Mouse (Mus musculus): Measurements from ENCODE around the gene Zfp740. TPM values are rescaled to one million over a fixed set of nuclear protein-coding genes. Genes with fewer than 3 reads are reported as not detected.
A peak's percentile ranks its signal among the peaks of the same experiment; 100 is the strongest.

Zfp740 gene
- polyA plus RNA-seq, 1 experiment from 2014 or later = 17.1 TPM

GRCm38 (mm10) chr15:102231748-102232147 is 28.7 kb downstream of the Zfp740 start, which contains the start of gene Itgb7:
Gene Itgb7 (minus strand): TSS chr15:102231944.
- Histone ChIP-seq H3K36me3 (ENCODE audit: control insufficient read depth, insufficient read depth) (no peaks in the 10 kb centered on the region), H3K4me3 (ENCODE audit: low read depth, low read length) (peak within 1 kb of the TSS; percentile 29), H3K27ac (ENCODE audit: low read length) (no peak within 1 kb of the TSS), H3K9ac (ENCODE audit: low read depth, low read length) (no peak within 1 kb of the TSS), H3K4me2 (ENCODE audit: low read depth, low read length) (peak within 1 kb of the TSS; percentile 47), H3K9me3 (replicated peaks; ENCODE audit: control insufficient read depth, low read length) (no peaks in the 10 kb centered on the region), H3K4me1 (ENCODE audit: control insufficient read depth, low read depth, low read length) (peaks cover 33% of the 10 kb centered on the region), H3K27me3 (ENCODE audit: control insufficient read depth, insufficient read depth, low read depth, low read length) (no peaks in the 10 kb centered on the region)
- peak; percentile 92 for ATAC-seq (ENCODE audit: low read depth)
- WGBS (ENCODE audit: insufficient replicate concordance) = 7% methylated on average over 6 of the region's 6 CpGs

- Histone ChIP-seq H3K4me3 (ENCODE audit: low read depth, low read length) (no peak overlapping the region), H3K4me2 (ENCODE audit: low read depth, low read length) (no peak overlapping the region), H3K27ac (ENCODE audit: low read length) (no peak overlapping the region), H3K36me3 (ENCODE audit: control insufficient read depth, insufficient read depth) (no peaks in the 10 kb centered on the region), H3K27me3 (ENCODE audit: control insufficient read depth, insufficient read depth, low read depth, low read length) (no peaks in the 10 kb centered on the region), H3K9ac (ENCODE audit: low read depth, low read length) (no peak overlapping the region), H3K9me3 (replicated peaks; ENCODE audit: control insufficient read depth, low read length) (no peaks in the 10 kb centered on the region), H3K4me1 (ENCODE audit: control insufficient read depth, low read depth, low read length) (peaks cover 33% of the 10 kb centered on the region)
- WGBS (ENCODE audit: insufficient replicate concordance) = 78% methylated on average over 7 of the region's 7 CpGs
- no peak for ATAC-seq (ENCODE audit: low read depth)
Measured at GRCm38 (mm10) chr15:102232764-102233163, 29.7 kb downstream of the Zfp740 start.

GRCm38 (mm10) chr15:102233896-102234295 is 30.8 kb downstream of the Zfp740 start:
- Histone ChIP-seq H3K4me3 (ENCODE audit: low read depth, low read length) (no peak overlapping the region), H3K4me2 (ENCODE audit: low read depth, low read length) (no peak overlapping the region), H3K4me1 (ENCODE audit: control insufficient read depth, low read depth, low read length) (peaks cover 33% of the 10 kb centered on the region), H3K27ac (ENCODE audit: low read length) (no peak overlapping the region), H3K9ac (ENCODE audit: low read depth, low read length) (no peak overlapping the region), H3K36me3 (ENCODE audit: control insufficient read depth, insufficient read depth) (no peaks in the 10 kb centered on the region), H3K9me3 (replicated peaks; ENCODE audit: control insufficient read depth, low read length) (no peaks in the 10 kb centered on the region), H3K27me3 (ENCODE audit: control insufficient read depth, insufficient read depth, low read depth, low read length) (no peaks in the 10 kb centered on the region)
- WGBS (ENCODE audit: insufficient replicate concordance) = 5% methylated on average over 2 of the region's 2 CpGs
- ATAC-seq (ENCODE audit: low read depth) = no peak

GRCm38 (mm10) chr15:102235371-102236027 is 32.5 kb downstream of the Zfp740 start:
- peak overlapping the region; percentile 21; the same call in 1 of the 2 replicates for H3K4me2 ChIP-seq (ENCODE audit: low read depth, low read length)
- H3K9ac ChIP-seq (ENCODE audit: low read depth, low read length) = no peak overlapping the region
- no peaks in the 10 kb centered on the region for H3K9me3 ChIP-seq (replicated peaks; ENCODE audit: control insufficient read depth, low read length)
- ATAC-seq (ENCODE audit: low read depth) = no peak
- H3K27me3 ChIP-seq (ENCODE audit: control insufficient read depth, insufficient read depth, low read depth, low read length) = no peaks in the 10 kb centered on the region; the same call in 1 of the 2 replicates
- no peak overlapping the region for H3K27ac ChIP-seq (ENCODE audit: low read length)
- H3K36me3 ChIP-seq (ENCODE audit: control insufficient read depth, insufficient read depth) = no peaks in the 10 kb centered on the region
- H3K4me3 ChIP-seq (ENCODE audit: low read depth, low read length) = no peak overlapping the region
- 30% methylated on average over 21 of the region's 21 CpGs for WGBS (ENCODE audit: insufficient replicate concordance)
- peaks cover 33% of the 10 kb centered on the region for H3K4me1 ChIP-seq (ENCODE audit: control insufficient read depth, low read depth, low read length)

- H3K9ac ChIP-seq (ENCODE audit: low read depth, low read length) = no peak overlapping the region
- H3K4me2 ChIP-seq (ENCODE audit: low read depth, low read length) = no peak overlapping the region
- 74% methylated on average over 14 of the region's 14 CpGs for WGBS (ENCODE audit: insufficient replicate concordance)
- H3K27me3 ChIP-seq (ENCODE audit: control insufficient read depth, insufficient read depth, low read depth, low read length) = peaks cover 6% of the 10 kb centered on the region
- H3K4me1 ChIP-seq (ENCODE audit: control insufficient read depth, low read depth, low read length) = peaks cover 22% of the 10 kb centered on the region
- ATAC-seq (ENCODE audit: low read depth) = no peak
- H3K4me3 ChIP-seq (ENCODE audit: low read depth, low read length) = no peak overlapping the region
- no peaks in the 10 kb centered on the region for H3K36me3 ChIP-seq (ENCODE audit: control insufficient read depth, insufficient read depth)
- no peaks in the 10 kb centered on the region for H3K9me3 ChIP-seq (replicated peaks; ENCODE audit: control insufficient read depth, low read length)
- H3K27ac ChIP-seq (ENCODE audit: low read length) = no peak overlapping the region
Measured at GRCm38 (mm10) chr15:102238543-102239259, 35.7 kb downstream of the Zfp740 start.

- H3K36me3 ChIP-seq (ENCODE audit: control insufficient read depth, insufficient read depth) = no peaks in the 10 kb centered on the region
- no peak overlapping the region for H3K4me3 ChIP-seq (ENCODE audit: low read depth, low read length)
- no peak overlapping the region for H3K27ac ChIP-seq (ENCODE audit: low read length)
- no peaks in the 10 kb centered on the region for H3K9me3 ChIP-seq (replicated peaks; ENCODE audit: control insufficient read depth, low read length)
- peaks cover 9% of the 10 kb centered on the region for H3K27me3 ChIP-seq (ENCODE audit: control insufficient read depth, insufficient read depth, low read depth, low read length)
- WGBS (ENCODE audit: insufficient replicate concordance) = 11% methylated on average over 9 of the region's 9 CpGs
- H3K4me2 ChIP-seq (ENCODE audit: low read depth, low read length) = no peak overlapping the region
- H3K4me1 ChIP-seq (ENCODE audit: control insufficient read depth, low read depth, low read length) = peaks cover 19% of the 10 kb centered on the region
- H3K9ac ChIP-seq (ENCODE audit: low read depth, low read length) = no peak overlapping the region
- 0 out of 2 replicates have a peak, but pooled peaks have one; percentile 20 for ATAC-seq (ENCODE audit: low read depth)
Measured at GRCm38 (mm10) chr15:102239260-102239590, 36.2 kb downstream of the Zfp740 start.

GRCm38 (mm10) chr15:102239851-102240250 is 36.8 kb downstream of the Zfp740 start:
- no peak for ATAC-seq (ENCODE audit: low read depth)
- Histone ChIP-seq H3K36me3 (ENCODE audit: control insufficient read depth, insufficient read depth) (no peaks in the 10 kb centered on the region), H3K4me1 (ENCODE audit: control insufficient read depth, low read depth, low read length) (peaks cover 18% of the 10 kb centered on the region), H3K27ac (ENCODE audit: low read length) (no peak overlapping the region), H3K4me2 (ENCODE audit: low read depth, low read length) (no peak overlapping the region), H3K9ac (ENCODE audit: low read depth, low read length) (no peak overlapping the region), H3K27me3 (ENCODE audit: control insufficient read depth, insufficient read depth, low read depth, low read length) (peaks cover 16% of the 10 kb centered on the region), H3K9me3 (replicated peaks; ENCODE audit: control insufficient read depth, low read length) (no peaks in the 10 kb centered on the region), H3K4me3 (ENCODE audit: low read depth, low read length) (no peak overlapping the region)
- WGBS (ENCODE audit: insufficient replicate concordance) = 61% methylated on average over 11 of the region's 11 CpGs

- 68% methylated on average over 4 of the region's 4 CpGs for WGBS (ENCODE audit: insufficient replicate concordance)
- H3K27ac ChIP-seq (ENCODE audit: low read length) = no peak overlapping the region
Measured at GRCm38 (mm10) chr15:102240607-102241006, 37.6 kb downstream of the Zfp740 start.

More at GRCm38 (mm10) chr15:102240607-102241006, 37.6 kb downstream of the Zfp740 start:
- peaks cover 23% of the 10 kb centered on the region for H3K27me3 ChIP-seq (ENCODE audit: control insufficient read depth, insufficient read depth, low read depth, low read length)
- no peak overlapping the region for H3K4me2 ChIP-seq (ENCODE audit: low read depth, low read length)
- no peaks in the 10 kb centered on the region for H3K36me3 ChIP-seq (ENCODE audit: control insufficient read depth, insufficient read depth)
- peaks cover 12% of the 10 kb centered on the region for H3K4me1 ChIP-seq (ENCODE audit: control insufficient read depth, low read depth, low read length)
- no peaks in the 10 kb centered on the region for H3K9me3 ChIP-seq (replicated peaks; ENCODE audit: control insufficient read depth, low read length)
- H3K4me3 ChIP-seq (ENCODE audit: low read depth, low read length) = no peak overlapping the region
- no peak overlapping the region for H3K9ac ChIP-seq (ENCODE audit: low read depth, low read length)
- peak; percentile 35 for ATAC-seq (ENCODE audit: low read depth)
